Mouse (Mus musculus) cerebellum, adult 2 months (tissue): ENCODE data around the gene Fhit.

ENCODE experiments used
- CTCF ChIP-seq: fragments of 200-500 bp; IDR thresholded peaks from 2 replicates; pipeline ENCODE4 v1.5.1; 2011; ENCODE audit warnings: low read depth, mild to moderate bottlenecking, control low read depth, low read length, moderate library complexity, borderline replicate concordance; ENCODE audit not compliant: insufficient read depth
- POLR2A ChIP-seq: fragments of 200-500 bp; IDR thresholded peaks from 2 replicates; pipeline ENCODE4 v1.6.1; 2011; ENCODE audit warnings: low read length, control low read depth, borderline replicate concordance; ENCODE audit not compliant: insufficient read depth

- no peak for TF ChIP-seq CTCF
- TF ChIP-seq POLR2A: no peak
Observed at GRCm38 (mm10) chr14:10126536-10126935, 1035.3 kb downstream of the Fhit start.
